Mouse (Mus musculus) telencephalon, adult 2 months (tissue): ENCODE results near the gene Hspd1.
"Not testable (repeated sequence)": the region's sequence is repeated elsewhere in the genome, so short reads cannot be mapped to it uniquely, and the experiment has no call there.

ENCODE experiments used
- DNase-seq: peaks from one replicate; pipeline ENCODE4 v3.0.0-alpha.2; 2011; ENCODE audit warnings: low read depth, low spot score

Gene Hspd1

GRCm38 (mm10) chr1:55087401-55087904, 590 bp downstream of the Hspd1 start:
- peak; percentile 19 for DNase-seq

GRCm38 (mm10) chr1:55086868-55087400, 1.1 kb downstream of the Hspd1 start:
- peak; percentile 9 for DNase-seq

- no peak for DNase-seq
Observed at GRCm38 (mm10) chr1:55085781-55086366, 2.2 kb downstream of the Hspd1 start.

DNA sequence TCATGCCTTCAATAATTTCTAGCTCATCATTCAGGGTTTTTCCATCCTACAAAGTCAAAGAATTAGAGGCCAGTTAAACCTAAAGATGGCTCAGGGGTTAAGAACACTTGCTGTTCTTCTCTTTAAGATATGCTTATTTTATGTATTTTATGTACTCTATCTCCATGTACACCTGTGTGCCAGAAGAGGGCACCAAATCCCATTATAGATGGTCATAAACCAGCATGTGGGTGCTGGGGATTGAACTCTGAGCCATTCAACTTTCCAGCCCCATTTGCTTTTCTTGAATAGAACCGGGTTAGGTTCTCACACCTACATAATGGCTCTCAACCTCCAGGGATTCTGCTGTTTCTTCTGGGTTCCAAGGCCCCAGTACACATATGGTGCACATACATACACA, 5.9 kb downstream of the Hspd1 start:
- DNase-seq = no peak

- no peak for DNase-seq
Observed at GRCm38 (mm10) chr1:55079677-55080076, 8.4 kb downstream of the Hspd1 start.

DNA sequence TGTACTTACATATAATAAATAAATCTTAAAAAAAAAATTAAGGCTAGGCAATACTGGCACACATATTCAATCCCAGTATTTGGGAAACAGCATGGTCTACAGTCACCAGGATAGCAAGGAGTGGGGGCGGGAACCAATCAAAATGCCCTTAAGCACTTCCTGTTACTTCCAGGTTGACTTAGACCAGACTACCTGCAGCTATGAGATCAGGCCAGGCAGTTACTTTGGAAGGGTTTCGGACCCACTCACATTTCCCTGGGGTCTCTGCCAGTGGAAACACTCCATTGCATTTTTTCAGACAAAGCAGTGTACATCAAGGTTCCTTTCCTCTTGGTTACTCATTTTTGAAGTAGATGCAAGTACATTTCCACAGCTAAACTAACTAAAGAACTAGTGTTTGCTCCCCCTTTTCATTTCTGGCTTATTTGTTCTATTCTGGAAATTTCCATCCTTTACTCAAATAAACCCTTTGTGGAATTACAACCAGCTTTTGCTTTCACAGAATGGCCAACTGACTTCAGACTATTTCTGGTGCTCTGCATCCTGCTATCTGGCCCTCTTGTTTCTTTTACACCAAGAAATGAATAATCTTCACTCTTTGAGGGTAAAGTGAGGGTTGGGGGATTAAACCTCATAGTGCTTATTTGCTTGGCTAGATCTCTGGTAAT, 11.1 kb downstream of the Hspd1 start:
- no peak for DNase-seq

DNA sequence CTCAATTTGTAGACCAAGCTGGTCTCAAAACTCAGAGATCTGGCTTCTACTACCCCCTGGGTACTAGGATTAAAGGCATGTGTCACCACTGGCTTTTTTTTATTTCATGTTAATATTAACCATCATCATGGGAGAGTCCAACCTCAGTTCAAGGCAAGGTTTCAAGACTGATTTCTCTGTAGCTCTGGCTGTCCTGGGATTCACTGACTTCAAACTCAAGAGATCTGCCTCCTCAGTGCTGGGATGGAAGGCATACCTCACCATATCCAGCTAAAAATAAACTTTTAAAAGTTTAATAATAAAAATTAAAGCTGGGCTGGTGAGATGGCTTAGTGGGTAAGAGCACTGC, 11.7 kb downstream of the Hspd1 start:
- no peak for DNase-seq

GRCm38 (mm10) chr1:55075652-55076394, 12.2 kb downstream of the Hspd1 start:
- DNase-seq = no peak

- DNase-seq = no peak
Observed at GRCm38 (mm10) chr1:55074757-55075156, 13.3 kb downstream of the Hspd1 start.

DNA sequence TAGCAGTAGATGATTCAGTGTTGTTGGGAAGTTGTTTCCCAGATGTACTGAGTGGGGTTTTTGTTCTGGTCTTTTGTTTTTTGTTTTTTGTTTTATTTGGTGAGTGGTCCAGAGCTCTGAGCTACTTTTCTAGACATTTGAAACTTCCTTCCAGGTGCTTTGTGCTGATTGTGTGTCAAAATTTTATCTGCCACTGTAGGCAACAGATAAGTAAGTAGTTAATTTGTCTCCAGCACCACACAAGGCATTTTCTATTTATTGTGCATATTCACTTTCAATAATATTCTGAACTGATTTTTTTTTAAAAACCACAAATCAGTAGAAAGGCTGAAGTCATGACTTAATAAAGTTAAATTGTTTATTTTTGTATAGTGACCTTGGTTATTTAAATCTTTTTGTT, 15.7 kb downstream of the Hspd1 start:
- DNase-seq = not testable (repeated sequence)

GRCm38 (mm10) chr1:55061772-55062171, 26.3 kb downstream of the Hspd1 start:
- no peak for DNase-seq

DNA sequence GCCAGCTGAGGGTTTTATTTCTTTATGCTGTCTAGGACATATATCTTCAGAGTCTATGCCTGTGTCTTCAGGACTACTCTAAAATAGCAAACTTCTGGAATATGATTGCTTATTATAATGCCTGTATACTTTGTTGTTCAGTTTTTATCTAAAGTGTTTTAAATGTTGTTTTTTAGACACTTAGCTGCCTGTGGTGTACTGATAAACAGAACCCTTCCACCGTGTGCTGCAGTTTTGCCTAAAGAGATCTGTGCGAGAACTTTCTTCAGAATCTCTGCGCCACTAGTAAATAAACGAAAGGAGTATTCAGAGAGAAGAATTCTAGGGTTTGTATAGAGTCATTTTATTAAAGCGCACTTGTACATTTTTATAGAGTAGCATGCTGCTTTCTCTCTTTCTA, 26.9 kb downstream of the Hspd1 start:
- DNase-seq = no peak

DNA sequence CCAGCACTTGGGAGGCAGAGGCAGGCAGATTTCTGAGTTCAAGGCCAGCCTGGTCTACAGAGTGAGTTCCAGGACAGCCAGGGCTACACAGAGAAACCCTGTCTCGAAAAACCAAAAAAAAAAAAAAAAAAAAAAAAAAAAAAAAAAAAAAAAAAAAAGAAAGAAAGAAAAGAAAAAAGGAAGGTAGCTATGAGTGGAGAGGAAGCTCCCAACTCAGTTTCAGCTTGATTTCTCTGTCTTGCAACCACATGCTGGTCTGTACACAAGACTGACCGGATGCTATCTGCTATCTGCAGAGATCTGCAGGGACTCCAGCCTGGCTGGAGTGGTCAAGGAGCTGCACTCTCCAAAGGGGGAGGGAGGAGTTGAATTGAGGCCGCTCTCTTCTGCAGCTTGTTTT, 29.7 kb downstream of the Hspd1 start:
- not testable (repeated sequence) for DNase-seq

GRCm38 (mm10) chr1:55055322-55056115, 32.5 kb downstream of the Hspd1 start:
- no peak for DNase-seq

DNA sequence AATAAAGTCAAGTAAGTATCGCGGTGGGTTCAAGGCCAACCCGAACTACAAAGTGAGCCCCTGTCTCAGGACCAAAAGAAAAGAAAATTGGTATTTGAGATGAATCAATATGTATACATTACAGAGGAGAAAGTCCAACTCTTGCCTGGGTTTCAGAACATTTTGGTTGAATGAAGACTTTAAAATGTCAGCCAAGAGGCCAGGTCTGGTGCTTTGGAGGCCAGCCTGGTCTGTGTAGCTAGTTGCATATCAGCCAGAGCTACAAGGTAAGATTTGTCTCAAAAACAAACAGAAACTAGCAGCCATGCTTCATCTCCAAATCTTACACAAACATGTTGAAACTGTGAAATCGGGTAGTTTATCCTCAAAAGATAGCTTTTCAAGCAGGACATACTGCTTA, 34.4 kb downstream of the Hspd1 start:
- no peak for DNase-seq

DNA sequence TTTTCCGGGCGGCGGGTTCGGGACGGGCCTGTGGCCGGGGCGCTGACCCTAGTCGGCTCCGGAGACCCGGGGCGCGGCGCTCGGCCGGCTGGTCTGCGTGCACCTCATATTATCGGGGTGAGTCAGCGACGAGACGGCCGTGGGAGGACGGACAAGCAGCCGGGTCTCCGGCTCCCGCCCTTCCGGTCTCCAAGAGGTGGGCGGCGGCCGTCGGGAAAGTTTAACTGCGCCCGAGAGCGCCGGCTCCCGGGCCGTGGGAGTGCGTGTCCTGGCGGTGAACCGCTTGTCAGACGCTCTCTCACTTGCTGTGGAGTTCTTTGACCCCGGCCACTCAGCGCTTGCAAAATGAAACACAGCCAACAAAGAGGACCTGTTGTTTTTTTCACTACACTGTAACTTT, 35.0 kb downstream of the Hspd1 start:
- no peak for DNase-seq

DNA sequence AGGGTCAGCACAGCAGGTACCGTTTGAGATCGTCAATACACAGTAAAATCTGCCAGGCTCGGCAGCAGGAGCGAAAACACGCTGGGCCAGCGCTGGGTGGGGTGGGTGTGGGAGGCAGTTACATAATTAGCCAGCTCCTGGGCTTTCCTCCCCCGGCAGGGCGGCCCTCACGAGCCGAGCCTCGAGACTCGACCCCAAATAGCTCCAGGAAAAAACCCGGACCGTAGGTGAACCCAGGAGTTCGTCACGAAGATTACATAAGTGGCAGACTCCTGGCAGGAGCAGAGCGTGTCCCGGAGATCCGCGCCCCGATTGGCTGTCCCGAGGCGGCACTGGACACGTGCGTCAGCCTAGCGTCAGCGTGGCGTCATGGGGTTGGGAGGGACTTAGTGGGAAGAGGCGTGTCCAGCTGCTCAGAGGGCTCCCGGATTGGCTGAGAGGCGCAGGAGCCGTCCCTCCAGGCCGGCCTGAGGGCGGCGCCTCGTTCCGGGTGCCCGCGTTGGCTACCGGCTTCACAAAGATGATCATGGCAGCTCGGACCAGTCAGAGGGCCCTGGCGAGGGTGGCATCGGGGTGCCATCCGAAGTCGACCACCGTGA, 35.6 kb downstream of the Hspd1 start, which contains the start of gene Coq10b:
Gene Coq10b, plus strand, starts transcription at position 416 of the 599 bp plus-strand sequence.
- peak; percentile 98 for DNase-seq

- DNase-seq = no peak
Observed at GRCm38 (mm10) chr1:55051671-55052070, 36.4 kb downstream of the Hspd1 start.

- DNase-seq = no peak
Observed at GRCm38 (mm10) chr1:55048841-55049587, 39.0 kb downstream of the Hspd1 start.

GRCm38 (mm10) chr1:55043164-55043563, 44.9 kb downstream of the Hspd1 start:
- DNase-seq = no peak
